Mouse (Mus musculus) layer of hippocampus, adult 2 months (tissue): Measurements from ENCODE around the gene Tbce. TPM values are rescaled to one million over a fixed set of nuclear protein-coding genes. Genes with fewer than 3 reads are reported as not detected.

ENCODE experiments used
- DNase-seq, 2 experiments: peaks; one replicate each; pipeline ENCODE4 v3.0.0; 2022; ENCODE audit warnings: low spot score in 2 of 2
- H3K27ac ChIP-seq: fragments of 200-600 bp; 2 replicates; pipeline ENCODE4 v1.8.1; 2022
- H3K4me3 ChIP-seq: fragments of 200-600 bp; 2 replicates; pipeline ENCODE4 v1.8.1; 2022; ENCODE audit warnings: mild to moderate bottlenecking
- CTCF ChIP-seq: fragments of 200-600 bp; conservative IDR thresholded peaks from 2 replicates; pipeline ENCODE4 v1.8.1; 2022; ENCODE audit warnings: antibody characterized with exemption, mild to moderate bottlenecking, moderate library complexity
- long read RNA-seq, 2 experiments: library from polyadenylated mRNA; stranded (forward); transcript quantifications; one replicate each; pipeline ENCODE4 v2.0.0; 2021; ENCODE audit warnings: borderline mapping rate in 2 of 2
- total RNA-seq, 2 experiments: library from RNA; stranded (reverse); gene quantifications; 2 replicates each; pipeline ENCODE4 v1.2.3; 2021

The Tbce gene
- 10 to 100 TPM; 85.4 to 95.3 TPM for total RNA-seq
- long read RNA-seq, experiment 1, transcript Tbce-201 (17 exons, 1,844 nt) = major isoform, 10 of 21 reads
- long read RNA-seq, experiment 1, partial matches to known transcripts = 1 of 21 reads
- long read RNA-seq, experiment 1, other reads (novel, unspliced or antisense) = 7 of 21 reads
- long read RNA-seq, experiment 2, transcript Tbce-201 (17 exons, 1,844 nt) = major isoform, 12 of 25 reads
- long read RNA-seq, experiment 2, partial matches to known transcripts = 2 of 25 reads
- long read RNA-seq, experiment 2, other reads (novel, unspliced or antisense) = 9 of 25 reads

DNA sequence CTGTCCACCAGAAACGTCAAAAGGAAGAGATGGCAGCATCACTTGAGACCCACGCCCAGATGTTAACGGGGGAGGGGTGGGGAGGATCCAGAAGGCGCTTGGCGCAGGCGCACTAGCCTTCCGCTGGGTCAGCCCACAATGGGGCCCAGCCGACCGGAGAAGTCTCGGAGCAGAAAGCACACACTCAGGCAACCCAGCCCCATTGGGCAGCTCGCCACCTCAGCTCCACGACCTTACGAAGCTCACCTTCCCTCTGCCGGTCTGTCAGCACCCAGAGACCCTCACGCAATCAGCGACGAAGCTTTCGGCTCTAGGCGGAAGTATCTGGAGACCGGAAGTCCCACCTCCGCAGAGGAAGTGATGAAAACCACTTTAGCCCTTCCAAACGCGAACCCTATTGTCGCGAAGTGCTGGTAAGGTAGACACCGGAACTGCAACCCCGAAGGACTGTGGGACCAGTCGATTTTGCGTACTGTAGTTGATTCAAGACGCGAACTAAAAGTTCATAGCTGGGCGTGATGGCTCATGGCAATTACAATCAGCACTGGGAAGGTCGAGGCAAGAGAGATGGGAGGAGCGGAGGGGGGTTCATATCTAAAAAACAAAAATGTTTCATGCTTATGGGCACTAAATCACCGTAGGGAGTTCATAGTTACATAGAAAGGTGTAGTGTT is at the start of gene Tbce:
Gene Tbce, minus strand, starts transcription at position 347 of the 674 bp plus-strand sequence.
- peak; percentile 63 for TF ChIP-seq CTCF
- DNase-seq = peak; percentile 90
- peak within 1 kb of the TSS; percentile 100 for H3K27ac ChIP-seq
- H3K4me3 ChIP-seq = peak within 1 kb of the TSS; percentile 81

DNA sequence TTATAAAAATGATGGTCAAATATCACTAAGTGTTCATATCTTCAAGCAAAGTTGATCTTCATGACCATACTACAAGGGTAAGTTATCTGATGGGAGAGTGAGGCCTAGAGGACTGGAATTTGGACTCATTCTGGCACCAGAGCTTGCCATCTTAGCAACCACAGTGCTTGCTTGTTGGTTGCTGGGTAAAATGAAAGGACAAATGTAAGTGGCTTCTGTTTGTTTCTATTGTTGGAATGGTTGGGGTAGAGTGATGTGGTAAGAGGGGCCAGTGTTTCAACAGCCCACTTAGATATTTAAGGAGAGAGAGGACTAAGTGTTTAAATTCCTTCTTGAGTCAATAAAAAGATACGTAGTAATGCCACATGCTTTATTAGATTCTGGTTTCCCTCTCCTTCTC is 49.2 kb upstream of the Tbce start:
- TF ChIP-seq CTCF = no peak

GRCm38 (mm10) chr13:14075326-14075725 is 35.9 kb upstream of the Tbce start:
- TF ChIP-seq CTCF = no peak

More for the DNA sequence above, 49.2 kb upstream of the Tbce start:
- peak overlapping the region; percentile 54; the same call in 1 of the 2 replicates for H3K27ac ChIP-seq
- DNase-seq = no peak
- no peak overlapping the region for H3K4me3 ChIP-seq

GRCm38 (mm10) chr13:14074371-14074770 is 34.9 kb upstream of the Tbce start:
- no peak for DNase-seq

More at GRCm38 (mm10) chr13:14075326-14075725, 35.9 kb upstream of the Tbce start:
- Histone ChIP-seq H3K4me3 (no peak overlapping the region), H3K27ac (no peak overlapping the region)
- DNase-seq = no peak

DNA sequence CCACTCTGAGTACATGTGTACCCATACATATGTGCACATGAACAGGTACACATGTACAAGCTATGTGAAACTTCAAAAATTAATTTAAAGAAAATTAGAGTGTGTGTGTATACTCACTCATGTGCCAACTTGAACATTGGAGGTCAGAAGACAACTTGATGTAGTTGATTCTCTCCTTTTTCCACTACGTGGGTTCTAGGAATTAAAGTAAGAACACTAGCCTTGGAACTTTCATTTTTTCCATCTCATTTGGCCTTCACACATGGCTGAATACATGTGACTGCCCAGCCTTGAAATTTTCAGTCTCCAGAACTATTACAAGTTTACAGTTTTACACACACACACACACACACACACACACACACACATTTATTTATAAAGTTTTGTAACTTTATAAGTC is 29.9 kb upstream of the Tbce start:
- DNase-seq = no peak
- Histone ChIP-seq H3K4me3 (no peak overlapping the region), H3K27ac (no peak overlapping the region)
- TF ChIP-seq CTCF = no peak

More at GRCm38 (mm10) chr13:14074371-14074770, 34.9 kb upstream of the Tbce start:
- H3K27ac ChIP-seq = no peak overlapping the region
- TF ChIP-seq CTCF = no peak
- no peak overlapping the region for H3K4me3 ChIP-seq

- Histone ChIP-seq H3K27ac (no peak overlapping the region), H3K4me3 (no peak overlapping the region)
- DNase-seq = no peak
- no peak for TF ChIP-seq CTCF
These were observed 28.6 kb upstream of the Tbce start for GRCm38 (mm10) chr13:14068035-14068434.

DNA sequence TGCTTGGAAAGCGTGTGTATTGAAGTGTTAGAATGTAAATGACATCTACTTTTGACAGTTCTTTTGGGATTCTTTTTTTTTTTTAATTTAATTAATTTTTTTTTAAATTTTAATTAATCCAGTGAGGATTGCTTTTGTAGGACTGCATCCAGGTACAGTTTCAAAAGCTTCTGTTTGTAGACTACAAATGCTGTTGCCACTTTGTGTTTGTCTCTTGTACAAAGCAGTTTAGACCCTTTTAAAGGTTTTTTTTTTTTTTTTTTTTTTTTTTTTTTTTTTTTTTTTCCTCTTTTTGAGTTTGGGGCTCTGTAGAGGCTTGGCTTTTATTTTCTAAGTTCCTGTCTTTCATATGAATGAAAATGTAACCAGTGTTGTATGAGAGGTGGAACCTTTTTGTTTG is 26.3 kb upstream of the Tbce start:
- TF ChIP-seq CTCF = no peak
- Histone ChIP-seq H3K4me3 (peak overlapping the region; percentile 96), H3K27ac (no peak overlapping the region)
- DNase-seq = no peak

DNA sequence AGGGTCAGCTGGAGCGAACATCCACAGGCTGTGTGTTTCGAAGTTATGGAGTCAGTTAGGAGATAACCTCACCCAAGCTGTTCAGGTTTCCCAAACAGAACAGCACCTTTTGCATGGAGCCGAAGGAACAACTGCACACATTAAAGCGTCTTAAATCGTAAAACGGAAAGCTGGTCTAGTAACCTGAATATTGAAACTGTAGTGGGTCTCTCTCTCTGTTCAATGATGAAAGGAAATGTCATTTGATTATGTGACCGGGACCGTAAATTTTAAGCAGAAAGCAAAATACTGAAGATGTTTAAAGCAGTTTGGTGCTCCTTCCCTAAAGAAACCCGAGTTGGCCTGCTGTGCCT is 25.6 kb upstream of the Tbce start:
- no peak for TF ChIP-seq CTCF
- Histone ChIP-seq H3K27ac (peak overlapping the region; percentile 98), H3K4me3 (peak overlapping the region; percentile 96)
- DNase-seq = no peak

DNA sequence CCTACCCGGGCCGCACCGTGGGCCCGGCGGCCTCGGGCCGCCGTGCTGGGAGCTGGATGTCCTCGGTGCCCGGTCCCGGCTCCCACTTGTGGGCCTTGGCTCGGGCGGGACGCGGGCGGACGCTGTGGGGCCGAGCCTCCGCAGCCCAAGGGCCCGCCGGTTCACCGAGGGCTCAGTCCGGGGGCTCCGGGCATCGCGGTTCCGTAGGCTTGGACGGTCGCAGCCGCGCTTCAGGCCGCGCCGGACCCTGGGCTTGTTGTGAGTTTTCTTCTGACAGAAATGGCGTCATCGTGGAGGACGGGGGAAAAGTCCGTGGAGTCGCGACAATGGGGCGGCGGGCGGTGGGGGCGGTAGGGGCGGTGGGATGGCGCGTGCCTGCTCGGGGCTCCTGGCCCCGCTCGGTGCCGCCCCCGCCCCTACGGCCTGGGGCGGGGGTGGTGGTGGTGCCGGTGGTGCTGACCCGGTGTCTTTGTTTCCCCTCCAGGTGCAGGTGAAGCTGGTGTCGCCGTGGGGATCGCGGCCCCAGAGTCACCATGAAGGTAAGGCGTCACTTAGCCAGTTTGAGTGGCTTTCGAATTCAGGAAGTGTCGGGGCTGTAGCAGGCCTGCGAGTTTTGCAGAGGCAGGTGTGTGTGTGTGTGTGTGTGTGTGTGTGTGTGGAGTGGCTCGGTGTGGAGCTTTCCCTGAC is 25.0 kb upstream of the Tbce start:
- peak in 1 of 2 experiments; percentile 14 for DNase-seq
- peak overlapping the region; percentile 96 for H3K4me3 ChIP-seq
- TF ChIP-seq CTCF = no peak
- H3K27ac ChIP-seq = peak overlapping the region; percentile 98

GRCm38 (mm10) chr13:14063942-14064271 is 24.5 kb upstream of the Tbce start:
- no peak for TF ChIP-seq CTCF
- Histone ChIP-seq H3K27ac (peak overlapping the region; percentile 98), H3K4me3 (peak overlapping the region; percentile 96)
- DNase-seq = no peak

- Histone ChIP-seq H3K4me3 (peak within 1 kb of the TSS; percentile 96), H3K27ac (peak within 1 kb of the TSS; percentile 98)
- DNase-seq = peak; percentile 93 to 99
- TF ChIP-seq CTCF = no peak
These were observed 23.8 kb upstream of the Tbce start, which contains the start of the genes Arid4b and Ggps1 for GRCm38 (mm10) chr13:14063013-14063941. Gene Arid4b (plus strand): TSS chr13:14063232. Gene Ggps1 (minus strand): TSS chr13:14063488.
